Mouse (Mus musculus) stomach, embryonic 14.5 days (tissue): ENCODE measurements around the gene Hc. TPM values are rescaled to one million over a fixed set of nuclear protein-coding genes. Genes with fewer than 3 reads are reported as not detected.

Source experiments
- ATAC-seq: fragments of 200-750 bp; cut with Nextera tagmentation; 2 replicates; pipeline ENCODE4 v1.8.0; 2017; ENCODE audit warnings: low read depth, moderate TSS enrichment; ENCODE audit not compliant: insufficient number of reproducible peaks, insufficient read depth, low FRiP score
- H3K27ac ChIP-seq: fragments of 300-500 bp; sonication (generic); 2 replicates; pipeline ENCODE4 v1.5.1; 2014; ENCODE audit warnings: mild to moderate bottlenecking, low read length, moderate library complexity, mixed read lengths
- H3K27me3 ChIP-seq: fragments of 300-500 bp; sonication (generic); 2 replicates; pipeline ENCODE4 v1.6.1; 2014; ENCODE audit warnings: low read length, control low read depth, mixed read lengths; ENCODE audit not compliant: control insufficient read depth, insufficient read depth
- H3K36me3 ChIP-seq: fragments of 300-500 bp; sonication (generic); 2 replicates; pipeline ENCODE4 v1.6.1; 2014; ENCODE audit warnings: mild to moderate bottlenecking, control low read depth, low read length, moderate library complexity, mixed read lengths; ENCODE audit not compliant: control insufficient read depth, insufficient read depth
- H3K4me1 ChIP-seq: fragments of 300-500 bp; sonication (generic); 2 replicates; pipeline ENCODE4 v1.6.1; 2014; ENCODE audit warnings: low read length, control low read depth, mixed read lengths; ENCODE audit not compliant: control insufficient read depth, insufficient read depth
- H3K4me2 ChIP-seq: fragments of 300-500 bp; sonication (generic); replicated peaks from 2 replicates; pipeline ENCODE4 v1.6.1; 2014; ENCODE audit warnings: low read depth, low read length, control low read depth
- H3K4me3 ChIP-seq: fragments of 300-500 bp; sonication (generic); 2 replicates; pipeline ENCODE4 v1.5.1; 2014; ENCODE audit warnings: low read depth, low read length, control low read depth
- H3K9ac ChIP-seq: fragments of 300-500 bp; sonication (generic); replicated peaks from 2 replicates; pipeline ENCODE4 v1.6.1; 2014; ENCODE audit warnings: low read depth, mild to moderate bottlenecking, control low read depth, low read length, moderate library complexity, mixed read lengths
- H3K9me3 ChIP-seq: fragments of 300-500 bp; sonication (generic); 2 replicates; pipeline ENCODE4 v1.6.1; 2016; ENCODE audit warnings: low read depth, low read length, control low read depth; ENCODE audit not compliant: control insufficient read depth
- WGBS: fragments of 180-500 bp; shearing (Covaris S2); extraction: QIAGEN DNeasy Blood & Tissue Kit; methylation state at CpG from one replicate; pipeline ENCODE4 v1.1.7; 2014; 5-methylcytosine and 5-hydroxymethylcytosine counted together
- polyA plus RNA-seq: library from polyadenylated mRNA; unstranded; fragments of >200 nt; fragmentation: Nextera tagmentation; extraction: Ambion mirVana; gene quantifications from 2 replicates; pipeline ENCODE4 v1.2.1, GENCODE M21; 2014

Gene Hc
- polyA plus RNA-seq, 1 experiment from 2014 or later, result not detected

GRCm38 (mm10) chr2:34965806-34966205 is 95.4 kb downstream of the Hc start:
- Histone ChIP-seq H3K9me3 (no peaks in the 10 kb centered on the region), H3K9ac (no peak overlapping the region), H3K4me3 (no peak overlapping the region), H3K27me3 (no peaks in the 10 kb centered on the region), H3K4me2 (no peak overlapping the region), H3K27ac (no peak overlapping the region), H3K36me3 (no peaks in the 10 kb centered on the region), H3K4me1 (peaks cover 10% of the 10 kb centered on the region; the same call in 1 of the 2 replicates)
- 68% methylated on average over 8 of the region's 8 CpGs for WGBS
- ATAC-seq, result no peak

DNA sequence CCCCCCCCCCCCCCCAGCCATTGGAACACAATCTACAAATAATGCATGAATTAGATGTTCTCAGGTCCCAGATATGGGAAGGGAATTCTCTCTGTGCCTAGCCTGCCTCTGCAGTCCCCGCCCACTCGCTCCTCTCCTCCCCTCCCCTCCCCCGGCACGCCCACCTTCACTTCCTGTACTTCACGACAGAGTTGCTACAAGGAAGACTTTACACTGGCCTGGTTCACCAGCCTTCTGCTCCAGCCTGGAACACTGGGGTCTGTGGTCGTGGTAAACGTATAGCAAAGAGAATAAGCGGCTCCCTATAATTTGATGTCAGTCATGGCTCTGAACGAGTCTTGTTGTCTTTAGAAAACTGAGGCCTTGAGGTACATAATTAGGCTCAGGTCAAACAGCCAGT is 95.9 kb downstream of the Hc start:
- Histone ChIP-seq H3K4me2 (no peak overlapping the region), H3K9ac (no peak overlapping the region), H3K9me3 (no peaks in the 10 kb centered on the region), H3K27me3 (no peaks in the 10 kb centered on the region), H3K4me3 (no peak overlapping the region), H3K27ac (no peak overlapping the region), H3K36me3 (no peaks in the 10 kb centered on the region), H3K4me1 (peaks cover 10% of the 10 kb centered on the region; the same call in 1 of the 2 replicates)
- WGBS, result 39% methylated on average over 9 of the region's 9 CpGs
- ATAC-seq, result peak; percentile 42; the same call in 1 of the 2 replicates

DNA sequence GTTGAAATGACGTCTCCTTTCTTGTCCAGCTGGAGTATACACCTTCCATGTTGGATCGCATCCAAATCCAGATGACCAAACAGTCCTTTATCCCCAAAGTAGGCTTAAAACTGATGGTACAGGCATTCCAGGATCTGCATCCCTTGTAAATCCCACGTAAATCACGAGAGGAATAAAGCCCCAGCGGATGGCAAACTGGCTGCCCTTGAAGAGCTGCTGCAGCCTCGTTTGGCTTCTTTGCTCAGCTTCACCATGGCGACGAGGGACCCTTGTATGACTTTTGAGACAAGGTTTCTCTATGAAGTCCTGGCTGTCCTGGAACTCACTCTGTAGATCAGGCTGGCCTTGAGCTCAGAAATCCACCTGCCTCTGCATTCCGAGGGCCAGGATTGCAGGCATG is 96.6 kb downstream of the Hc start:
- Histone ChIP-seq H3K27ac (no peak overlapping the region), H3K9me3 (no peaks in the 10 kb centered on the region), H3K4me3 (no peak overlapping the region), H3K36me3 (no peaks in the 10 kb centered on the region), H3K4me2 (no peak overlapping the region), H3K27me3 (no peaks in the 10 kb centered on the region), H3K4me1 (peaks cover 10% of the 10 kb centered on the region; the same call in 1 of the 2 replicates), H3K9ac (no peak overlapping the region)
- no peak for ATAC-seq
- WGBS, result 71% methylated on average over 9 of the region's 9 CpGs

GRCm38 (mm10) chr2:34964230-34964629 is 97.0 kb downstream of the Hc start:
- no peak overlapping the region for H3K9ac ChIP-seq
- no peak overlapping the region for H3K4me3 ChIP-seq
- ATAC-seq, result no peak
- H3K9me3 ChIP-seq, result no peaks in the 10 kb centered on the region
- H3K27me3 ChIP-seq, result no peaks in the 10 kb centered on the region
- no peak overlapping the region for H3K4me2 ChIP-seq
- H3K36me3 ChIP-seq, result no peaks in the 10 kb centered on the region
- no peak overlapping the region for H3K27ac ChIP-seq
- peaks cover 10% of the 10 kb centered on the region; the same call in 1 of the 2 replicates for H3K4me1 ChIP-seq
- WGBS, result 83% methylated on average over 6 of the region's 6 CpGs

DNA sequence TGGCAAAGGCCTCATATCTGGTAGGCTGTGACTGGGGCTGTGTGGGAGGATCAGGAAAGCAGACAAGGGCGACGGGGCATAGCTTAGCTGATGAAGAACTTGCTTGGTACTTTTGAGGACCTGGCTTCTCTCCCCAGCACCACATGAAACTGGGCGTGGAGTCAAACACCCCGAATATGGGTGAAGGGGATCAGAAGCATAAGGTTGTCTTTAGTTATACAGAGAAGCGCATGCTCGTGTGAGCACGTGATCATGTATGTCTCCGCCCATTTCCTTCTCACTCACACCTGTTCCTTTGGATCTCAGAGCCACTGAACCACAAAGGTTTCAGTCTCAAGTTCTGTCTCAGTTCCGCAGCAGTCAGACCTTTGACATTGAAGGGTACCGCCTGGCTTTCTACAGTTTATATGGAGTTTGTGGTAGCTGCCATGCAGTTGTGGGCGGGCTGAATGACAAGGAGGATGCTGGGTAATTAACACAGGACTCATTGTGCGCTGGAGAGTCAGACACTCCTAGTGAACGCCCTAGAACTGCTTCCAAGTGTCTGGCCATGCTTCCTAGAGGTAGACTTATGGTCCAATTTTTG is 97.8 kb downstream of the Hc start:
- H3K4me3 ChIP-seq, result no peak overlapping the region
- H3K4me1 ChIP-seq, result peaks cover 10% of the 10 kb centered on the region; the same call in 1 of the 2 replicates
- H3K9ac ChIP-seq, result no peak overlapping the region
- WGBS, result 75% methylated on average over 13 of the region's 13 CpGs
- no peaks in the 10 kb centered on the region for H3K36me3 ChIP-seq
- H3K27ac ChIP-seq, result no peak overlapping the region
- ATAC-seq, result no peak
- no peak overlapping the region for H3K4me2 ChIP-seq
- no peaks in the 10 kb centered on the region for H3K27me3 ChIP-seq
- H3K9me3 ChIP-seq, result no peaks in the 10 kb centered on the region

GRCm38 (mm10) chr2:34962893-34963292 is 98.3 kb downstream of the Hc start:
- Histone ChIP-seq H3K4me2 (no peak overlapping the region), H3K4me1 (peaks cover 10% of the 10 kb centered on the region; the same call in 1 of the 2 replicates), H3K27ac (no peak overlapping the region), H3K9ac (no peak overlapping the region), H3K27me3 (no peaks in the 10 kb centered on the region), H3K9me3 (no peaks in the 10 kb centered on the region), H3K4me3 (no peak overlapping the region), H3K36me3 (no peaks in the 10 kb centered on the region)
- WGBS, result 72% methylated on average over 9 of the region's 9 CpGs
- ATAC-seq, result no peak

DNA sequence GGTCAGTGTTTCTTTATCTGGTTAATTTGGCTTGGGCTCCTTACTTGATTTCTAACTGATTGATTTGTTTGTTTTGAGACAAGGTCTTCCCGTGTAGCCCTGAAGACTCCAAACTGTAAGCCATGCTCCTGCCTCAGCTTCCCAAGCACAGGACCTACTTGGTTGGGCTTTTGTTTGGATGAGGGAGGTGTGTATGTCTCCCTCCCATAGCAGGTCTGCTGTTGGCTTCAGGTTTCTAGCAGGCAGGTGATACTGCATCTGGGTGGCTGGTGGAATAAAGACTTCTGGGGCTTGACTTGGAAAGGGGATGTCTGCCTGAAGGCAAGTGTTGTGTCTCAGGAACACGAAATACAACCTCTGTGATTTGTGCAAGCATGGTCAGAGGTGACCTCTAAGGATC is 99.0 kb downstream of the Hc start:
- Histone ChIP-seq H3K4me1 (peaks cover 10% of the 10 kb centered on the region; the same call in 1 of the 2 replicates), H3K4me2 (no peak overlapping the region), H3K27ac (no peak overlapping the region), H3K9ac (no peak overlapping the region), H3K4me3 (no peak overlapping the region), H3K9me3 (no peaks in the 10 kb centered on the region), H3K36me3 (no peaks in the 10 kb centered on the region), H3K27me3 (no peaks in the 10 kb centered on the region)
- WGBS, result 66% methylated on average over 2 of the region's 2 CpGs
- ATAC-seq, result no peak

DNA sequence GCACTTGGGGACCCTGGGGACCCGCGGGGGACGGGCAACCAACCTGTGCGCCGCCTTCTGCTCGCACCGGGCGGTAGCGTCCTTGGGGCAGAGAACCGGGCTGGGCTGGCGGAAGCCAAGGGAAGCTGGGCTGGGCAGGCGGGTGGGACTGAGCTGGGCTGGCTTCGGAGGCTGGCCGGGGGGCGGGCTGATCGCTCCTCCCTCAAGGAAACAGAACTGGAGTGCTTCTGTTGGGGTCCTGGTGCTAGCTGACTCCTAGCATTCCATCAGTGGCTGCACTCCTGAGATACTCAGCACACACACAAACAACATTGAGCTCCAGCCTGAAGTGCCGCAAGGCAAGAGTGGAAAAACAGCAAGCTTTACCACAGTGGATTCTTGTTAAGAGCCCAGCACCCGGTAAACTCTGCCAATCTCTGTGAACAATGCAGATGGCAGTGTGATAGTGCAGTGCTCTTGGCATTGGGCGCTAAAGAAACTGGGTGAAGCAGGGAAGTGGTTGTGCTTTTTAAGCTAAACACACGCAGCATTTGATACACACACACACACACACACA is 99.7 kb downstream of the Hc start, which contains the start of gene Traf1:
Gene Traf1, minus strand, starts transcription at position 292 of the 556 bp plus-strand sequence.
- WGBS, result 12% methylated on average over 20 of the region's 20 CpGs

More for the DNA sequence above, 99.7 kb downstream of the Hc start, which contains the start of gene Traf1:
- Histone ChIP-seq H3K27me3 (no peaks in the 10 kb centered on the region), H3K9ac (no peak within 1 kb of the TSS; the same call in 1 of the 2 replicates), H3K4me2 (peak within 1 kb of the TSS; percentile 44), H3K36me3 (no peaks in the 10 kb centered on the region), H3K4me1 (peaks cover 10% of the 10 kb centered on the region; the same call in 1 of the 2 replicates), H3K4me3 (peak within 1 kb of the TSS; percentile 22), H3K27ac (peak within 1 kb of the TSS; percentile 30; the same call in 1 of the 2 replicates), H3K9me3 (no peaks in the 10 kb centered on the region)
- ATAC-seq, result peak; percentile 71; the same call in 1 of the 2 replicates
